Mouse (Mus musculus): ENCODE measurements at regions not wholly inside any gene's neighbourhood (a gene's known extent, or its start where the extent isn't known, plus 50 kb on each side); places are given as distances from the start of the nearest gene placed in this dataset.
A peak's percentile ranks its signal among the peaks of the same experiment; 100 is the strongest.

- H3K27ac ChIP-seq, result peak overlapping the region; percentile 99
- H3K4me1 ChIP-seq (replicated peaks), result peaks cover 29% of the 10 kb centered on the region
- H3K27me3 ChIP-seq, result no peaks in the 10 kb centered on the region
- H3K9me3 ChIP-seq, result no peaks in the 10 kb centered on the region
- peak; percentile 57; the same call in 1 of the 2 replicates for ATAC-seq (ENCODE audit: insufficient number of reproducible peaks, insufficient read depth, low FRiP score, low TSS enrichment, low read depth)
- H3K9ac ChIP-seq (replicated peaks), result peak overlapping the region; percentile 94
- peak overlapping the region; percentile 78 for H3K4me2 ChIP-seq
- 11% methylated on average over 25 of the region's 25 CpGs for WGBS
- H3K4me3 ChIP-seq (replicated peaks), result peak overlapping the region; percentile 62
- H3K36me3 ChIP-seq, result no peaks in the 10 kb centered on the region
These were observed 77.3 kb upstream of the Chd2 start for GRCm38 (mm10) chr7:73618758-73619416.

GRCm38 (mm10) chr7:73617910-73618757, 76.5 kb upstream of the Chd2 start:
- Histone ChIP-seq H3K9ac (replicated peaks) (peak overlapping the region; percentile 94), H3K27ac (peak overlapping the region; percentile 99), H3K27me3 (no peaks in the 10 kb centered on the region), H3K4me3 (replicated peaks) (peak overlapping the region; percentile 62), H3K4me2 (peak overlapping the region; percentile 78), H3K9me3 (no peaks in the 10 kb centered on the region), H3K4me1 (replicated peaks) (peaks cover 34% of the 10 kb centered on the region), H3K36me3 (no peaks in the 10 kb centered on the region)
- WGBS, result under 1% methylated on average over 79 of the region's 86 CpGs
- peak; percentile 95 for ATAC-seq (ENCODE audit: insufficient number of reproducible peaks, insufficient read depth, low FRiP score, low TSS enrichment, low read depth)

GRCm38 (mm10) chr7:73616971-73617906, 75.6 kb upstream of the Chd2 start:
- Histone ChIP-seq H3K4me2 (peak overlapping the region; percentile 78), H3K4me3 (replicated peaks) (peak overlapping the region; percentile 62), H3K36me3 (no peaks in the 10 kb centered on the region), H3K27ac (peak overlapping the region; percentile 99), H3K9me3 (no peaks in the 10 kb centered on the region), H3K27me3 (no peaks in the 10 kb centered on the region), H3K9ac (replicated peaks) (peak overlapping the region; percentile 94), H3K4me1 (replicated peaks) (peaks cover 41% of the 10 kb centered on the region)
- 4% methylated on average over 21 of the region's 21 CpGs for WGBS
- ATAC-seq (ENCODE audit: insufficient number of reproducible peaks, insufficient read depth, low FRiP score, low TSS enrichment, low read depth), result no peak

- H3K36me3 ChIP-seq, result no peaks in the 10 kb centered on the region
- WGBS, result 10% methylated on average over 11 of the region's 11 CpGs
- H3K4me3 ChIP-seq (replicated peaks), result 0 out of 2 replicates have a peak overlapping the region, but pooled peaks have one; percentile 6
- H3K9ac ChIP-seq (replicated peaks), result no peak overlapping the region
- peak overlapping the region; percentile 99 for H3K27ac ChIP-seq
- H3K4me2 ChIP-seq, result peak overlapping the region; percentile 78
- H3K9me3 ChIP-seq, result no peaks in the 10 kb centered on the region
- peaks cover 45% of the 10 kb centered on the region for H3K4me1 ChIP-seq (replicated peaks)
- H3K27me3 ChIP-seq, result no peaks in the 10 kb centered on the region
- ATAC-seq (ENCODE audit: insufficient number of reproducible peaks, insufficient read depth, low FRiP score, low TSS enrichment, low read depth), result no peak
These were observed 74.4 kb upstream of the Chd2 start for GRCm38 (mm10) chr7:73616015-73616414.

GRCm38 (mm10) chr7:73614840-73615555, 73.4 kb upstream of the Chd2 start:
- no peaks in the 10 kb centered on the region for H3K9me3 ChIP-seq
- no peaks in the 10 kb centered on the region for H3K27me3 ChIP-seq
- H3K27ac ChIP-seq, result no peak overlapping the region; the same call in 1 of the 2 replicates
- H3K36me3 ChIP-seq, result no peaks in the 10 kb centered on the region
- peaks cover 45% of the 10 kb centered on the region for H3K4me1 ChIP-seq (replicated peaks)
- no peak for ATAC-seq (ENCODE audit: insufficient number of reproducible peaks, insufficient read depth, low FRiP score, low TSS enrichment, low read depth)
- 75% methylated on average over 8 of the region's 8 CpGs for WGBS
- H3K4me3 ChIP-seq (replicated peaks), result no peak overlapping the region
- no peak overlapping the region for H3K9ac ChIP-seq (replicated peaks)
- no peak overlapping the region for H3K4me2 ChIP-seq

GRCm38 (mm10) chr7:73614341-73614740, 72.7 kb upstream of the Chd2 start:
- Histone ChIP-seq H3K36me3 (no peaks in the 10 kb centered on the region), H3K27ac (no peak overlapping the region; the same call in 1 of the 2 replicates), H3K27me3 (no peaks in the 10 kb centered on the region), H3K4me2 (no peak overlapping the region), H3K9me3 (no peaks in the 10 kb centered on the region), H3K4me1 (replicated peaks) (peaks cover 45% of the 10 kb centered on the region), H3K4me3 (replicated peaks) (no peak overlapping the region), H3K9ac (replicated peaks) (no peak overlapping the region)
- 91% methylated on average over 4 of the region's 4 CpGs for WGBS
- no peak for ATAC-seq (ENCODE audit: insufficient number of reproducible peaks, insufficient read depth, low FRiP score, low TSS enrichment, low read depth)

GRCm38 (mm10) chr7:73612752-73613092, 71.1 kb upstream of the Chd2 start:
- no peaks in the 10 kb centered on the region for H3K36me3 ChIP-seq
- no peak overlapping the region for H3K9ac ChIP-seq (replicated peaks)
- ATAC-seq (ENCODE audit: insufficient number of reproducible peaks, insufficient read depth, low FRiP score, low TSS enrichment, low read depth), result no peak
- no peaks in the 10 kb centered on the region for H3K27me3 ChIP-seq
- H3K27ac ChIP-seq, result peak overlapping the region; percentile 89
- H3K9me3 ChIP-seq, result no peaks in the 10 kb centered on the region
- 27% methylated on average over 3 of the region's 3 CpGs for WGBS
- H3K4me2 ChIP-seq, result peak overlapping the region; percentile 23; the same call in 1 of the 2 replicates
- H3K4me3 ChIP-seq (replicated peaks), result no peak overlapping the region
- H3K4me1 ChIP-seq (replicated peaks), result peaks cover 48% of the 10 kb centered on the region

- ATAC-seq (ENCODE audit: insufficient number of reproducible peaks, insufficient read depth, low FRiP score, low TSS enrichment, low read depth), result no peak
- Histone ChIP-seq H3K4me3 (replicated peaks) (no peak overlapping the region), H3K9ac (replicated peaks) (no peak overlapping the region), H3K36me3 (no peaks in the 10 kb centered on the region), H3K4me2 (0 out of 2 replicates have a peak overlapping the region, but pooled peaks have one; percentile 23), H3K27me3 (no peaks in the 10 kb centered on the region), H3K9me3 (no peaks in the 10 kb centered on the region), H3K4me1 (replicated peaks) (peaks cover 46% of the 10 kb centered on the region), H3K27ac (peak overlapping the region; percentile 89)
- WGBS, result 77% methylated on average over 12 of the region's 12 CpGs
These were observed 70.5 kb upstream of the Chd2 start for GRCm38 (mm10) chr7:73611866-73612751.

GRCm38 (mm10) chr7:73608804-73609275, 67.2 kb upstream of the Chd2 start:
- peak overlapping the region; percentile 70; the same call in 1 of the 2 replicates for H3K27ac ChIP-seq
- ATAC-seq (ENCODE audit: insufficient number of reproducible peaks, insufficient read depth, low FRiP score, low TSS enrichment, low read depth), result no peak
- no peaks in the 10 kb centered on the region for H3K9me3 ChIP-seq
- H3K4me1 ChIP-seq (replicated peaks), result peaks cover 24% of the 10 kb centered on the region
- H3K9ac ChIP-seq (replicated peaks), result no peak overlapping the region
- no peaks in the 10 kb centered on the region for H3K36me3 ChIP-seq
- no peaks in the 10 kb centered on the region for H3K27me3 ChIP-seq
- peak overlapping the region; percentile 58; the same call in 1 of the 2 replicates for H3K4me2 ChIP-seq
- WGBS, result 14% methylated on average over 5 of the region's 5 CpGs
- no peak overlapping the region for H3K4me3 ChIP-seq (replicated peaks)

All from limb, embryonic 12.5 days (tissue).